Mouse (Mus musculus): Measurements from ENCODE around the gene Sh3bgrl.

DNA sequence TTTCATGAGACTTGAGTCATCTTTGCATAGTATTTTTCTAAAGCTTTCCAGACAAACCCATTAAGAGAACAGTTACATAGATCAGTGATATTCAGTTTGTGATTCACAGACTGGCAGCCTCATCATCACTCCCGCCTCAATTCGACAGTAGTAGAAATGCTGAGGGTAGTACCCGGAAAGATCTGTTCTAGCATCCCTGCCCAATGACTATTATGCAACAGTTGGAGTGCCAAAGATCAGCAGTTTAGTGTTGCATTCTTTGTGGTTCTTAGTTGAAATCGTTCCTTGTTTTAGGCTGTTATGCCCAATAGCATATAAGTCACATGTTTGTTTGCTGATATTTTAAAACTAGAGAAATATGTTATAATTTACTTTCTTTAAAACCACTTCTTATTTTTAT lies 94.4 kb downstream of the Sh3bgrl start:
- no peak for TF ChIP-seq TCF3 (IDR thresholded peaks at IDR 0.05; ENCODE audit: insufficient read length, low read depth)
- TF ChIP-seq POLR2A (IDR thresholded peaks at IDR 0.05; ENCODE audit: insufficient read length, low read depth): no peak
- no peak for TF ChIP-seq USF1 (IDR thresholded peaks at IDR 0.05; ENCODE audit: low read depth)
- no peak for TF ChIP-seq MYOG (IDR thresholded peaks at IDR 0.05; ENCODE audit: control insufficient read depth in 1 of 3, insufficient read depth in 1 of 3, insufficient read length in 2 of 3, low read depth in 2 of 3)
- TF ChIP-seq MAX (IDR thresholded peaks at IDR 0.05; ENCODE audit: low read depth): no peak
- TF ChIP-seq MYOD1 (IDR thresholded peaks at IDR 0.05; ENCODE audit: control insufficient read depth in 1 of 3, insufficient read length in 2 of 3, low read depth in 2 of 3): no peak
- TF ChIP-seq E2F4 (IDR thresholded peaks at IDR 0.05; ENCODE audit: insufficient read depth): no peak

Data from myocyte (in vitro differentiated cells).